Mouse (Mus musculus): ENCODE data around the gene Fbxl22. TPM values are rescaled to one million over a fixed set of nuclear protein-coding genes. Genes with fewer than 3 reads are reported as not detected.

Gene Fbxl22
- polyA plus RNA-seq, 1 experiment, result 10.2 TPM

GRCm38 (mm10) chr9:66542785-66543184 is 28.4 kb upstream of the Fbxl22 start:
- 90% methylated on average over 4 of the region's 4 CpGs for WGBS
- H3K27me3 ChIP-seq (ENCODE audit: control insufficient read depth, insufficient read depth, low read length), result no peaks in the 10 kb centered on the region
- no peak for DNase-seq
- H3K4me1 ChIP-seq (replicated peaks; ENCODE audit: control insufficient read depth, insufficient read depth, low read length), result no peaks in the 10 kb centered on the region
- no peak for TF ChIP-seq CTCF (IDR thresholded peaks at IDR 0.05; ENCODE audit: borderline replicate concordance, control insufficient read depth, extremely low read depth, insufficient read depth, low read length, poor library complexity)
- TF ChIP-seq POLR2A (IDR thresholded peaks at IDR 0.05; ENCODE audit: control insufficient read depth, extremely low read depth, insufficient read depth, low read length, poor library complexity), result no peak
- no peak overlapping the region for H3K4me3 ChIP-seq (ENCODE audit: control insufficient read depth, insufficient read depth, low read length)
- H3K36me3 ChIP-seq (ENCODE audit: control insufficient read depth, insufficient read depth, low read length), result peaks cover 93% of the 10 kb centered on the region
- no peak overlapping the region for H3K27ac ChIP-seq (ENCODE audit: control insufficient read depth, insufficient read depth, low read length)

GRCm38 (mm10) chr9:66521595-66521994 is 7.2 kb upstream of the Fbxl22 start:
- Histone ChIP-seq H3K36me3 (ENCODE audit: control insufficient read depth, insufficient read depth, low read length) (peaks cover 88% of the 10 kb centered on the region), H3K4me1 (replicated peaks; ENCODE audit: control insufficient read depth, insufficient read depth, low read length) (no peaks in the 10 kb centered on the region), H3K4me3 (ENCODE audit: control insufficient read depth, insufficient read depth, low read length) (no peak overlapping the region), H3K27me3 (ENCODE audit: control insufficient read depth, insufficient read depth, low read length) (no peaks in the 10 kb centered on the region), H3K27ac (ENCODE audit: control insufficient read depth, insufficient read depth, low read length) (no peak overlapping the region)
- no peak for TF ChIP-seq POLR2A (IDR thresholded peaks at IDR 0.05; ENCODE audit: control insufficient read depth, extremely low read depth, insufficient read depth, low read length, poor library complexity)
- no peak for TF ChIP-seq CTCF (IDR thresholded peaks at IDR 0.05; ENCODE audit: borderline replicate concordance, control insufficient read depth, extremely low read depth, insufficient read depth, low read length, poor library complexity)
- 95% methylated on average over 3 of the region's 3 CpGs for WGBS
- DNase-seq, result no peak

- Histone ChIP-seq H3K27ac (ENCODE audit: control insufficient read depth, insufficient read depth, low read length) (no peak overlapping the region), H3K27me3 (ENCODE audit: control insufficient read depth, insufficient read depth, low read length) (no peaks in the 10 kb centered on the region), H3K4me3 (ENCODE audit: control insufficient read depth, insufficient read depth, low read length) (no peak overlapping the region), H3K36me3 (ENCODE audit: control insufficient read depth, insufficient read depth, low read length) (peaks cover 85% of the 10 kb centered on the region), H3K4me1 (replicated peaks; ENCODE audit: control insufficient read depth, insufficient read depth, low read length) (no peaks in the 10 kb centered on the region)
- DNase-seq, result no peak
- TF ChIP-seq CTCF (IDR thresholded peaks at IDR 0.05; ENCODE audit: borderline replicate concordance, control insufficient read depth, extremely low read depth, insufficient read depth, low read length, poor library complexity), result no peak
- no peak for TF ChIP-seq POLR2A (IDR thresholded peaks at IDR 0.05; ENCODE audit: control insufficient read depth, extremely low read depth, insufficient read depth, low read length, poor library complexity)
- WGBS, result 92% methylated on average over 4 of the region's 4 CpGs
Observed at GRCm38 (mm10) chr9:66520299-66520698, 5.9 kb upstream of the Fbxl22 start.

GRCm38 (mm10) chr9:66518901-66519300 is 4.5 kb upstream of the Fbxl22 start:
- WGBS, result 82% methylated on average over 5 of the region's 5 CpGs
- Histone ChIP-seq H3K4me1 (replicated peaks; ENCODE audit: control insufficient read depth, insufficient read depth, low read length) (peaks cover 6% of the 10 kb centered on the region), H3K27me3 (ENCODE audit: control insufficient read depth, insufficient read depth, low read length) (no peaks in the 10 kb centered on the region), H3K36me3 (ENCODE audit: control insufficient read depth, insufficient read depth, low read length) (peaks cover 73% of the 10 kb centered on the region), H3K4me3 (ENCODE audit: control insufficient read depth, insufficient read depth, low read length) (no peak overlapping the region), H3K27ac (ENCODE audit: control insufficient read depth, insufficient read depth, low read length) (no peak overlapping the region)
- no peak for DNase-seq
- TF ChIP-seq CTCF (IDR thresholded peaks at IDR 0.05; ENCODE audit: borderline replicate concordance, control insufficient read depth, extremely low read depth, insufficient read depth, low read length, poor library complexity) (no peak), POLR2A (IDR thresholded peaks at IDR 0.05; ENCODE audit: control insufficient read depth, extremely low read depth, insufficient read depth, low read length, poor library complexity) (no peak)

GRCm38 (mm10) chr9:66518251-66518650 is 3.9 kb upstream of the Fbxl22 start:
- no peaks in the 10 kb centered on the region for H3K27me3 ChIP-seq (ENCODE audit: control insufficient read depth, insufficient read depth, low read length)
- no peak overlapping the region for H3K4me3 ChIP-seq (ENCODE audit: control insufficient read depth, insufficient read depth, low read length)
- TF ChIP-seq CTCF (IDR thresholded peaks at IDR 0.05; ENCODE audit: borderline replicate concordance, control insufficient read depth, extremely low read depth, insufficient read depth, low read length, poor library complexity) (no peak), POLR2A (IDR thresholded peaks at IDR 0.05; ENCODE audit: control insufficient read depth, extremely low read depth, insufficient read depth, low read length, poor library complexity) (no peak)
- H3K36me3 ChIP-seq (ENCODE audit: control insufficient read depth, insufficient read depth, low read length), result peaks cover 67% of the 10 kb centered on the region
- peaks cover 12% of the 10 kb centered on the region for H3K4me1 ChIP-seq (replicated peaks; ENCODE audit: control insufficient read depth, insufficient read depth, low read length)
- DNase-seq, result no peak
- WGBS, result 97% methylated on average over 5 of the region's 5 CpGs
- H3K27ac ChIP-seq (ENCODE audit: control insufficient read depth, insufficient read depth, low read length), result no peak overlapping the region

- TF ChIP-seq POLR2A (IDR thresholded peaks at IDR 0.05; ENCODE audit: control insufficient read depth, extremely low read depth, insufficient read depth, low read length, poor library complexity) (no peak), CTCF (IDR thresholded peaks at IDR 0.05; ENCODE audit: borderline replicate concordance, control insufficient read depth, extremely low read depth, insufficient read depth, low read length, poor library complexity) (no peak)
- Histone ChIP-seq H3K36me3 (ENCODE audit: control insufficient read depth, insufficient read depth, low read length) (peaks cover 65% of the 10 kb centered on the region), H3K4me1 (replicated peaks; ENCODE audit: control insufficient read depth, insufficient read depth, low read length) (peaks cover 14% of the 10 kb centered on the region), H3K27me3 (ENCODE audit: control insufficient read depth, insufficient read depth, low read length) (no peaks in the 10 kb centered on the region), H3K4me3 (ENCODE audit: control insufficient read depth, insufficient read depth, low read length) (no peak overlapping the region), H3K27ac (ENCODE audit: control insufficient read depth, insufficient read depth, low read length) (no peak overlapping the region)
- no peak for DNase-seq
- 96% methylated on average over 10 of the region's 10 CpGs for WGBS
Observed at GRCm38 (mm10) chr9:66517746-66518145, 3.4 kb upstream of the Fbxl22 start.

- Histone ChIP-seq H3K27me3 (ENCODE audit: control insufficient read depth, insufficient read depth, low read length) (no peaks in the 10 kb centered on the region), H3K4me1 (replicated peaks; ENCODE audit: control insufficient read depth, insufficient read depth, low read length) (peaks cover 18% of the 10 kb centered on the region), H3K27ac (ENCODE audit: control insufficient read depth, insufficient read depth, low read length) (no peak overlapping the region), H3K36me3 (ENCODE audit: control insufficient read depth, insufficient read depth, low read length) (peaks cover 58% of the 10 kb centered on the region), H3K4me3 (ENCODE audit: control insufficient read depth, insufficient read depth, low read length) (no peak overlapping the region)
- 77% methylated on average over 6 of the region's 6 CpGs for WGBS
- no peak for TF ChIP-seq CTCF (IDR thresholded peaks at IDR 0.05; ENCODE audit: borderline replicate concordance, control insufficient read depth, extremely low read depth, insufficient read depth, low read length, poor library complexity)
- no peak for TF ChIP-seq POLR2A (IDR thresholded peaks at IDR 0.05; ENCODE audit: control insufficient read depth, extremely low read depth, insufficient read depth, low read length, poor library complexity)
- no peak for DNase-seq
Observed at GRCm38 (mm10) chr9:66516296-66516940, 2.0 kb upstream of the Fbxl22 start.
